Mouse (Mus musculus) E14TG2a.4 (cell line): ENCODE measurements around the gene H2-K1.
A peak's percentile ranks its signal among the peaks of the same experiment; 100 is the strongest.

Experiments used
- H3K27me3 ChIP-seq: 2 replicates; pipeline ENCODE4 v1.6.1; 2014; ENCODE audit warnings: low read length, control low read depth; ENCODE audit not compliant: insufficient read depth
- H3K36me3 ChIP-seq: 2 replicates; pipeline ENCODE4 v1.6.1; 2014; ENCODE audit warnings: low read length, control low read depth; ENCODE audit not compliant: insufficient read depth
- H3K4me1 ChIP-seq: replicated peaks from 2 replicates; pipeline ENCODE4 v1.6.1; 2014; ENCODE audit warnings: low read depth, low read length, control low read depth
- H3K4me3 ChIP-seq: replicated peaks from 2 replicates; pipeline ENCODE4 v1.5.1; 2014; ENCODE audit warnings: mild to moderate bottlenecking, low read length
- H3K9me3 ChIP-seq: 2 replicates; pipeline ENCODE4 v1.6.1; 2014; ENCODE audit warnings: low read length, control low read depth
- CTCF ChIP-seq: conservative IDR thresholded peaks from 2 replicates; pipeline ENCODE4 v1.5.1; 2014; ENCODE audit warnings: low read length
- NANOG ChIP-seq: IDR thresholded peaks from 2 replicates; pipeline ENCODE4 v1.6.1; 2014; ENCODE audit warnings: borderline replicate concordance, low read length, mixed read lengths
- POU5F1 ChIP-seq: IDR thresholded peaks from 2 replicates; pipeline ENCODE4 v1.6.1; 2014; ENCODE audit warnings: low read length, borderline replicate concordance

The H2-K1 gene

GRCm38 (mm10) chr17:34035517-34035916, 35.4 kb upstream of the H2-K1 start:
- Histone ChIP-seq H3K27me3 (peaks cover 17% of the 10 kb centered on the region), H3K9me3 (no peaks in the 10 kb centered on the region), H3K4me1 (peaks cover 68% of the 10 kb centered on the region), H3K4me3 (no peak overlapping the region), H3K36me3 (peaks cover 59% of the 10 kb centered on the region)
- TF ChIP-seq NANOG (no peak), POU5F1 (no peak), CTCF (no peak)

GRCm38 (mm10) chr17:34034064-34034463, 33.9 kb upstream of the H2-K1 start:
- H3K4me1 ChIP-seq = peaks cover 70% of the 10 kb centered on the region
- H3K9me3 ChIP-seq = no peaks in the 10 kb centered on the region
- H3K36me3 ChIP-seq = peaks cover 74% of the 10 kb centered on the region
- TF ChIP-seq CTCF (peak; percentile 79), NANOG (no peak)
- H3K27me3 ChIP-seq = peaks cover 5% of the 10 kb centered on the region
- no peak overlapping the region for H3K4me3 ChIP-seq

- Histone ChIP-seq H3K36me3 (peaks cover 80% of the 10 kb centered on the region), H3K27me3 (no peaks in the 10 kb centered on the region), H3K4me3 (0 out of 2 replicates have a peak overlapping the region, but pooled peaks have one; percentile 99), H3K4me1 (peaks cover 70% of the 10 kb centered on the region), H3K9me3 (no peaks in the 10 kb centered on the region)
- TF ChIP-seq NANOG = no peak
- TF ChIP-seq POU5F1 = no peak
- no peak for TF ChIP-seq CTCF
Measured at GRCm38 (mm10) chr17:34033441-34033840, 33.3 kb upstream of the H2-K1 start.

GRCm38 (mm10) chr17:34032806-34033205, 32.7 kb upstream of the H2-K1 start:
- Histone ChIP-seq H3K4me1 (peaks cover 69% of the 10 kb centered on the region), H3K27me3 (no peaks in the 10 kb centered on the region), H3K36me3 (peaks cover 78% of the 10 kb centered on the region), H3K4me3 (peak overlapping the region; percentile 99), H3K9me3 (no peaks in the 10 kb centered on the region)
- TF ChIP-seq NANOG (no peak), CTCF (no peak), POU5F1 (no peak)

- H3K27me3 ChIP-seq = no peaks in the 10 kb centered on the region
- H3K36me3 ChIP-seq = peaks cover 72% of the 10 kb centered on the region
- TF ChIP-seq CTCF = no peak
- TF ChIP-seq NANOG = no peak
- no peak for TF ChIP-seq POU5F1
Measured at GRCm38 (mm10) chr17:34032174-34032632, 32.1 kb upstream of the H2-K1 start.

GRCm38 (mm10) chr17:34031465-34032173, 31.5 kb upstream of the H2-K1 start, which contains the start of the genes Slc39a7 and Rxrb:
Gene Slc39a7 (minus strand): TSS chr17:34031682.
Gene Rxrb (plus strand): TSS chr17:34031812.
- TF ChIP-seq NANOG (no peak), CTCF (no peak), POU5F1 (no peak)
- Histone ChIP-seq H3K36me3 (peaks cover 66% of the 10 kb centered on the region), H3K9me3 (no peaks in the 10 kb centered on the region), H3K27me3 (peaks cover 3% of the 10 kb centered on the region; the same call in 1 of the 2 replicates), H3K4me1 (peaks cover 72% of the 10 kb centered on the region), H3K4me3 (peak within 1 kb of the TSS; percentile 99)

More at GRCm38 (mm10) chr17:34032174-34032632, 32.1 kb upstream of the H2-K1 start:
- H3K4me3 ChIP-seq = peak overlapping the region; percentile 99
- peaks cover 71% of the 10 kb centered on the region for H3K4me1 ChIP-seq
- H3K9me3 ChIP-seq = no peaks in the 10 kb centered on the region

DNA sequence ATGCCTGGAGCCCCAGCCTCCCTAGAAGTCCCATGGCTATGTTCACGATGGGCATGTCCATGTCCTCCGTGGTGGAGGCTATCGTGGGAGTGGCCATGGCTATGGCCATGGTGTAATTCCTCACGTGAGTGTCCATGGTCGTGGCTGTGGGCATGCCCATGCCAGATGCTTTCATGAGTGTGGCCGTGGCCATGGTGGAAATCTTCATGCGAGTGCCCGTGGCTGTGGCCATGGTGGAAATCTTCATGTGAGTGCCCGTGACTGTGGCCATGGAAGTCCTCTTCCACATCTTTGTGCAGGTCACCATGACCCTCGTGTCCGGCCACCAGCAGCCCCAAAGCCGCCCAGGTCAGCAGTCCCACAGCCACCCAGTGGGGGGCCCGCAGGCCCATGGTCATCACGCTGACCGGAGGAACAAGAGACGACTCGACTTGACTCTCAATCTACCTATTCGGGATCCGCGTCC, 30.7 kb upstream of the H2-K1 start:
- no peaks in the 10 kb centered on the region for H3K9me3 ChIP-seq
- H3K36me3 ChIP-seq = peaks cover 59% of the 10 kb centered on the region
- H3K4me1 ChIP-seq = peaks cover 72% of the 10 kb centered on the region
- TF ChIP-seq NANOG (no peak), POU5F1 (no peak), CTCF (no peak)
- H3K4me3 ChIP-seq = peak overlapping the region; percentile 99
- peaks cover 10% of the 10 kb centered on the region for H3K27me3 ChIP-seq

- peaks cover 51% of the 10 kb centered on the region for H3K36me3 ChIP-seq
- peaks cover 76% of the 10 kb centered on the region for H3K4me1 ChIP-seq
- H3K27me3 ChIP-seq = peaks cover 17% of the 10 kb centered on the region
- H3K9me3 ChIP-seq = no peaks in the 10 kb centered on the region
- peak overlapping the region; percentile 99 for H3K4me3 ChIP-seq
- TF ChIP-seq POU5F1 = no peak
- no peak for TF ChIP-seq CTCF
- TF ChIP-seq NANOG = no peak
Measured at GRCm38 (mm10) chr17:34029890-34030595, 29.9 kb upstream of the H2-K1 start.
